Mouse (Mus musculus): Measurements from ENCODE around the gene Zdhhc5.

DNA sequence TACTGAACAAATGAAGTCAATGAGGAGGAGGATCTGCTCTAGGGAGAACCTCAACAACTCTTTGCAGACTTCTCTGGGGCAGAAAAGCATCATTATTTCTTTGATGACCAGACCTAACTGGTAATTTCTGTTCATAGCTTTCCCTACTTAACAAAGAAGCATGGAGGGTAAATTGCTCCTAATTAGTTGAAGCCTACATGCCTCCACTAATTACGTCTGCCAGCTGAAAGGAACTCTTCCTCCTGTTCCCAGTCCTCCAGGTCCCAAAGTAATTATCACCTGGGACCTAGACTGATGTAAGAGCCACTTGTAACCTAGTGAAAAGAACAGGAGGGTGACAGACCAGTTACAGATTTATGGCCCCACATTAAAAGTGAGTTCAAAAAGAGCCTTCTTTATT lies 7.5 kb downstream of the Zdhhc5 start:
- TF ChIP-seq CTCF (IDR thresholded peaks at IDR 0.05; ENCODE audit: insufficient read depth, low read depth, low read length) (no peak), POLR2A (IDR thresholded peaks at IDR 0.05; ENCODE audit: insufficient read depth, low read depth, low read length) (no peak)
